Mouse (Mus musculus): Measurements from ENCODE around the gene Prpf38b. TPM values are rescaled to one million over a fixed set of nuclear protein-coding genes. Genes with fewer than 3 reads are reported as not detected.

Gene Prpf38b
- polyA plus RNA-seq (2016; fragmentation: Nextera tagmentation; extraction: Ambion mirVana) = 58.1 and 59.1 TPM in 2 replicates

DNA sequence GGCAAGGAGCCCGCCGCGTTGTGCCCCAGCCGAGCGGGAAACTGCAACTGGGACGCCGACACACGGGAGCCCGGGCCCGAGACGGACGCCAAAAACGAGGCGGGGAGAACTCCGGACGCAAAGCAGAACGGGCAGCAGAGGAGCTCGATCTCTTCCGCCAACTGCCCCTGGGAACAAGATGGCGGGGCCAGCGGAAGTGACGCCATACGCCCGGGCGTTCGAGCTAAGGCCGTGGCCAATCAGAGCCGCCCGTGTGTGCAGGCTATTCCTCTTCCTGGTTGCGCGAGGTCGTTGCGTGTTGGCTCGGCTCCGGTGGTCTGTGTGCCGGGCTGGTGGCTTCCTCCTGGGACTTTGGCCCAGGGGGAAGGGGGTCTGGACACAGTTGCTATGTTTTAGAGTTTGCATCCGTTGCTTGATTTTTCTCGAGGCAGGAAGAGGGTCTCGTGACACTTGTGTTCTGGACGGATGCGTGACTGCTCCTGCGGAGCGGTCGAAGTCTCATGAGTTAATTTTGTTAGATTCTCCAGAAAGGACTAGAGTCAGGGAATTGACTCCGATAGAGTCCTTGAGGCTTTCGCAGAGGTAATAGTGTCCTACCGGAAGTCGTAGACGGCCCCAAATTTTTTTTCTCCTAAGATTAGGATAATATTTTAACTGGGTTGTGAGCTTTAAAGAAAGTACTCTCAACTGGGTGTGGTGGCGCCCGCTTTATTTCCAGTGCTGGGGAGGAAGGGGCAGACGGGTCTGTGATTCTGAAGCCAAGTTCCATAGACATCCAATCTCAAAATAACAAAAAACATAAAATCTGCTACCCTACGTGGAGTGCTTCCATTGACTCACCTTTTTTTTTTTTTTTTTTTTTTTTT, at the start of gene Prpf38b:
Prpf38b (minus strand) TSS at position 180 of the 866 bp plus-strand sequence.
- no peaks in the 10 kb centered on the region for H3K9me3 ChIP-seq (replicated peaks)
- peak within 1 kb of the TSS; percentile 95 for H3K27ac ChIP-seq
- peak within 1 kb of the TSS; percentile 96 for H3K4me3 ChIP-seq
- peak within 1 kb of the TSS; percentile 88 for H3K4me2 ChIP-seq
- peaks cover 40% of the 10 kb centered on the region for H3K4me1 ChIP-seq
- H3K9ac ChIP-seq = peak within 1 kb of the TSS; percentile 96
- H3K36me3 ChIP-seq = peaks cover 22% of the 10 kb centered on the region
- under 1% methylated on average over 53 of the region's 53 CpGs for WGBS (ENCODE audit: insufficient replicate concordance)
- peak; percentile 97 for ATAC-seq
- no peaks in the 10 kb centered on the region for H3K27me3 ChIP-seq (replicated peaks)

DNA sequence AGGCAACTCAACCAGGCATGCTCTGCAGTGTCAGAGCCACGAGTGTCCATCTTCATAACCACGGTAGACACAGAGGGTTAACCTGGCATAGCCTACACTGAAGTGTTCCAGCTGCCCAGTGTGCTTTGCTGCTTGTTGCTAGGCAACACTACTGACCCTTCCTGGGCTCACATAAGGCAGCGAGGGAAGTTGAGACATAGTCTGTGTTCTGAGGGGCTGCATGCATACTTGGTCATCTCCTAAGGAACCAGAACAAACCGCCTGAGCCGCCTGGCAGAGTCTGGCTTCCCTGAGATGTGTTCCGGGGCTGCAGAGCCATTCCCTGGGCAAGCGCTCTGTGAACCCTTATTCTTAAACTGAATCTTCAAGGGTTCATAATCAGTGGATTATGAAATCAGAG, 49.7 kb upstream of the Prpf38b start:
- Histone ChIP-seq H3K4me2 (no peak overlapping the region), H3K9me3 (replicated peaks) (no peaks in the 10 kb centered on the region), H3K4me1 (no peaks in the 10 kb centered on the region; the same call in 1 of the 2 replicates), H3K9ac (no peak overlapping the region), H3K27ac (no peak overlapping the region), H3K36me3 (no peaks in the 10 kb centered on the region), H3K4me3 (no peak overlapping the region), H3K27me3 (replicated peaks) (no peaks in the 10 kb centered on the region)
- 51% methylated on average over 7 of the region's 7 CpGs for WGBS (ENCODE audit: insufficient replicate concordance)
- no peak for ATAC-seq

DNA sequence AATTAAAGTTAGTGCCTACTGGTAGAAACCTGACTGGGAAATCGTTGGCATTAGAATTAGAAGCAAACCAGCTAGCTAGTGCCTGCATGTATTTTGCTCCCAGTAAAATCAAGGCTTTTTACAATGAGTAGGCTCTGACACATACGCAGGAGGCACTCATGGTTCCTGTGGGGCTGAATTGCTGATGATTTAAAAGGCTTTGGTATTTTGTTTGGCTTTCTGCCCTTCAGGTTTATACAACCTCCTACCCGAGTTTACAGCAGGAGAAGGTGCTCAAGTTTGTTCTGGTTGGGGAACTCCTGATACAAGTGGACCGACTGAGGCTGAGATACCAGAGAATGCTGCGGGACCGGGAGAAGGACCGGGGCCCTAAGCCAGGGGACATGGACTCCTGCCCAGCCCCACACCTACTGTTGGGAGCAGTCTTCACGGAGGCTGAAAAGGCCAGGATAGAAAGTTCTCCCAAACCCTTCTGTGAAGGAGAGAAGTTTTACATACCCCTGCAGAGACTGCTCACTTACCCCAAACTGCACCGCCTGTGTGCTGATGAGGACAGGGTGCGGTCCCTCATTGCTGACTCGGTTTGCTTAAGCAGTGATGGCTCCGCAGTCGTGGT, 48.3 kb upstream of the Prpf38b start:
- Histone ChIP-seq H3K4me2 (no peak overlapping the region), H3K36me3 (no peaks in the 10 kb centered on the region), H3K27me3 (replicated peaks) (no peaks in the 10 kb centered on the region), H3K9me3 (replicated peaks) (no peaks in the 10 kb centered on the region), H3K4me1 (no peaks in the 10 kb centered on the region; the same call in 1 of the 2 replicates), H3K9ac (no peak overlapping the region), H3K27ac (no peak overlapping the region), H3K4me3 (no peak overlapping the region)
- 67% methylated on average over 13 of the region's 13 CpGs for WGBS (ENCODE audit: insufficient replicate concordance)
- ATAC-seq = no peak

DNA sequence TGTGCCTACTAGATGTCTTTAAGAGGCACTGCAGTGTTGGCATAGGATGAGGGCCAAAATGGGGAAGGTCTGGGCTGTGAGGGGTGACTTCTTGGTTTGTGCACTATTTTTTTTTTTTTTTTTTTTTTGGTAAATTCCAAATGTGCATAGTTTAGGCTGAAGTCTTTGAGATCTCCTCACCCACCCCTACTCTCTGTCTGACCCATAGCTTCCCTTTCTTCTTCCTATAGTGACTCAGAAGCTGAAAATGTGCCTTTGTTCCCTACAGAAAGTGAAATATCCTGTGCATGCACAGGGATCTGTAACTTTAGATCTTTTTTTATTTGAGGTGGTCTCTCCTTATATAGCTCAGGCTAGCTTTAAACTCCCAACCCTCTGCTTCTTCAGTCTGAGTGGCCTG, 46.4 kb upstream of the Prpf38b start:
- Histone ChIP-seq H3K9me3 (replicated peaks) (no peaks in the 10 kb centered on the region), H3K4me2 (no peak overlapping the region), H3K4me3 (no peak overlapping the region), H3K36me3 (no peaks in the 10 kb centered on the region), H3K9ac (no peak overlapping the region), H3K27ac (no peak overlapping the region), H3K4me1 (no peaks in the 10 kb centered on the region; the same call in 1 of the 2 replicates), H3K27me3 (replicated peaks) (no peaks in the 10 kb centered on the region)
- ATAC-seq = no peak

DNA sequence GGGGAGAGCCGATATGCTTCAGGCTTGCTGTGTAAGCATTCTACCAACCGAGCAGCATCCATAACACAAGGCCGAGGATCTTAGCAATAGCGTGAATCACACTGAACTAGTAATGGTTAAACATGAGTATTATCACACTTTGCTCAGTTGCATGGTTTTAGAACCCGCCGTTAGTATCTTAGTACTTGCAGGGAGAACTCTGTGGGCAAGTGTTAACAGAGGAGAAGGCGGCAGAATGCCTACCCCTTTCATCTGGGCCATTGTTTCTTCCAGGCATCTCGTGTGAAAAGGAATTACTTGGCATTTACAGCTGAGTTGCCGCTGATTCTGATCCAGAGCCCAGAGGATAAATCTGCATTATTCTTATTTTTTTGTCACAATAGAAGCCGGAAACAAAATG, 29.5 kb upstream of the Prpf38b start:
- Histone ChIP-seq H3K27ac (no peak overlapping the region), H3K36me3 (no peaks in the 10 kb centered on the region), H3K9me3 (replicated peaks) (no peaks in the 10 kb centered on the region), H3K4me2 (no peak overlapping the region), H3K4me3 (no peak overlapping the region), H3K9ac (no peak overlapping the region), H3K27me3 (replicated peaks) (peaks cover 22% of the 10 kb centered on the region), H3K4me1 (peaks cover 6% of the 10 kb centered on the region)
- no peak for ATAC-seq
- 81% methylated on average over 10 of the region's 10 CpGs for WGBS (ENCODE audit: insufficient replicate concordance)

DNA sequence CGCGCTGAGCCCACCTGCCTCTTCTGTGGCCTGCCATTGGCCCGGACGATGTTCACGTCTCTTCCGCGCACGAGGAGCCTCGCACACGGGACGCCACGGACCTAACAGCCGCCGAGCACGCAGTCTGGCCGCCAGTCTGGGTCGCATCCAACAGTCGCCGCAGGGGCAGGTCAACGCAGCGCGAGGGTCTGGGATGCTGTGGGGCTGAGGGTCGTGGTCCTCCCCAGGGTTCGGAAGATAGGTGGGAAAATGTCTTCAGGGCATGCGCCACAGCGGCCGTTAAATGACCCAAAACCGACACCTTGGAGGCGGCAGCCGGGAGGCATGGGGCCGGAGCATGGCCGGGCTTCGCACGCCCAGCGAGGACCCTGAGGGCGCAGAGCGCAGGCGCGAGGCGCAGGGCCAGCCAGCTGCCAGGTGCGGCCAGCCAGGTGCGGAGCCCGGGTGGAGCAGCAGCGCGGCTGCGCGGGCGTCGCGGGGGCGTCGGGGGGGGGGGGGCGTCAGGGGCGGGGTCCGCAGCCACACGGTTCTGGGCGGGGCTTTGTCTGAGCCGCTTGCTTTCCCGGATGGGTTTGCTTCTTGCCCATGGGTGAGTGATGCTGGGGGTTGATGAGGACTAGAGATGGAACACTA, 28.6 kb upstream of the Prpf38b start, which contains the start of gene Gm9857:
Gm9857 (minus strand) TSS at position 445 of the 633 bp plus-strand sequence.
- Histone ChIP-seq H3K9me3 (replicated peaks) (no peaks in the 10 kb centered on the region), H3K27me3 (replicated peaks) (peaks cover 22% of the 10 kb centered on the region), H3K27ac (no peak within 1 kb of the TSS), H3K36me3 (no peaks in the 10 kb centered on the region), H3K4me2 (peak within 1 kb of the TSS; percentile 66), H3K4me1 (peaks cover 6% of the 10 kb centered on the region), H3K4me3 (peak within 1 kb of the TSS; percentile 33), H3K9ac (no peak within 1 kb of the TSS)
- WGBS (ENCODE audit: insufficient replicate concordance) = 49% methylated on average over 50 of the region's 59 CpGs
- ATAC-seq = peak; percentile 32; the same call in 1 of the 2 replicates

DNA sequence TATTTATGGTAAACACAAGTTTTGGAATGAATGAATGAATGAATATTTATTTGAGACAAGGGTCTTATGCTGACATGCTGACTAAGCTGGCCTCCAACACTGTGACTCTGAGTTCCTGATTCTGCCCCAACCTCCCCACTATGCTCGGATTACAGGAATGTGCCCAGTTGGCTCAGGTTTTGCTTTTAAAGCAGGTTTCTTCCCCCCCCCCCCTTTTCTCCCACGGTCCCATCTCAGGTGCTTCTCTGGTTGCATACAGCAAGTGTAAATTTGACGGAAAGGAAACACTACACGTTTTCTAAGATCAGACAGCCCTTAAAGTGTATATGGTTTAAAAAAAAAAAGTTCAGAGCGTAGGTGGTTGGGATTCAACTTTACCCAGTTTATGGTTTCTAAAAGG, 28.0 kb upstream of the Prpf38b start, which contains the start of gene Henmt1:
Henmt1 (plus strand) TSS at position 301 of the 400 bp plus-strand sequence.
- H3K4me3 ChIP-seq = peak within 1 kb of the TSS; percentile 33
- peaks cover 6% of the 10 kb centered on the region for H3K4me1 ChIP-seq
- WGBS (ENCODE audit: insufficient replicate concordance) = 73% methylated on average over 5 of the region's 5 CpGs
- H3K27me3 ChIP-seq (replicated peaks) = peaks cover 22% of the 10 kb centered on the region
- no peak within 1 kb of the TSS for H3K9ac ChIP-seq
- H3K9me3 ChIP-seq (replicated peaks) = no peaks in the 10 kb centered on the region
- H3K4me2 ChIP-seq = peak within 1 kb of the TSS; percentile 66
- no peaks in the 10 kb centered on the region for H3K36me3 ChIP-seq
- ATAC-seq = no peak
- H3K27ac ChIP-seq = no peak within 1 kb of the TSS

DNA sequence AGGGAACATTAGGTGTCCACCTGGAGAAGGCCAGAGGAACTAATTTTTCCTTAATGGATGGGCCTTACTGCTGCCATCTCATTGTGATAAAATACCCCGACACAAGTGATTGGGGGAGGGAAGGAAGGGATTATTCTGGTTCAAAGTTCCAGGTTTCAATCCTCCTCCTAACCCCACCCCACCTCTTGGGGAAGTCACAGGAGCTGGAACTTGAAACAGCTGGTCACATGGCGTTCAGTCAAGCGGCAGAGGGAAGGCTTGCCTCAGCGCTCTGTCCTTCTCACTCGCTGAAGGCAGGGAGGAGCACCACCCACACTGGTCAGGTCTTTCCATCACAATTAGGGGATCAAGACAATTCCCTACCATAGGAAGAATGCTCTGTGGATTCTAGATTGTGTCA, 27.2 kb upstream of the Prpf38b start:
- no peak for ATAC-seq
- peaks cover 22% of the 10 kb centered on the region for H3K27me3 ChIP-seq (replicated peaks)
- no peak overlapping the region for H3K4me3 ChIP-seq
- no peak overlapping the region for H3K4me2 ChIP-seq
- peaks cover 6% of the 10 kb centered on the region for H3K4me1 ChIP-seq
- H3K27ac ChIP-seq = no peak overlapping the region
- H3K9ac ChIP-seq = no peak overlapping the region
- WGBS (ENCODE audit: insufficient replicate concordance) = 85% methylated on average over 5 of the region's 5 CpGs
- H3K9me3 ChIP-seq (replicated peaks) = no peaks in the 10 kb centered on the region
- H3K36me3 ChIP-seq = no peaks in the 10 kb centered on the region

DNA sequence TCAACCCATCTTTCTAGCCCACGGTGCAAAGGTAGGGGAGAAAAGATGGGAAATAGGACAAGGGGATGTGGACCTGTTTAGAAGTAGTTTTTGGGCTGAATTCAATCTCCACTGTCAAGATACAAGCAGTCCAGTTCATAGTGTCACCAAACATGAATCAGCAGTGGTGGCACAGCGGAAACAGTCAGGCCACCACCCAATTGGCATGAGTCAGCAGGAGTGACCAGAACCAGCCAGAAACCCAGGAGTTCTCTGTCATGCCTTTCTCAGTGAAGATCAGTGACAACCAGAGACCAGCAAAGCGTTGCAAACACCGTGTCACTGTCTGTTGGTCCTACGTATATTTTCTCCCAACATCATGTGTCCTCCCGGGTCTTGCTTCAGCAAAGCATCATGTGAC, 22.0 kb upstream of the Prpf38b start:
- no peak for ATAC-seq
- H3K36me3 ChIP-seq = no peaks in the 10 kb centered on the region
- no peak overlapping the region for H3K4me3 ChIP-seq
- no peak overlapping the region for H3K27ac ChIP-seq
- H3K4me1 ChIP-seq = no peaks in the 10 kb centered on the region
- no peaks in the 10 kb centered on the region for H3K27me3 ChIP-seq (replicated peaks)
- no peaks in the 10 kb centered on the region for H3K9me3 ChIP-seq (replicated peaks)
- 78% methylated on average over 6 of the region's 6 CpGs for WGBS (ENCODE audit: insufficient replicate concordance)
- no peak overlapping the region for H3K4me2 ChIP-seq
- H3K9ac ChIP-seq = no peak overlapping the region

DNA sequence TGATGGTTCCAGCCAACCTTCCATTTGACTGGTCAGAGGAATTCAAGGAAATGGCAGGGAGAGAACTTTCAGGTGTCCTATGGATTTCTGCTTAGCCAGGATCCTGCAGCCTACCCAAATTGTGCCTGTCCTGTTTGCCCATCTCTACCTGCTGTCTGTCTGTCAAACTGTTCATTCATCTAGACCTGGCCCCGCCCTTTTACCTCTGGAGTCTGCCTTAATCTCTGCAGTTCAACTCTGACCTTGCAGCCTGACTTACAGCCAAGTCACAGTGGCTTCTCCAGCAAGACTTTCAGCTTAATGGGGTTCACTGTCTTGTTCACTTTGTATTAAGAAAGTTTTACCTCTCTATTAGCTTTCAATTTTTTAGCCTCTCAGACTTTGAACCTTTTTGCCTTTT, 14.8 kb upstream of the Prpf38b start:
- Histone ChIP-seq H3K4me2 (no peak overlapping the region), H3K36me3 (no peaks in the 10 kb centered on the region), H3K27me3 (replicated peaks) (no peaks in the 10 kb centered on the region), H3K9me3 (replicated peaks) (no peaks in the 10 kb centered on the region), H3K27ac (no peak overlapping the region), H3K4me3 (no peak overlapping the region), H3K4me1 (peaks cover 20% of the 10 kb centered on the region), H3K9ac (no peak overlapping the region)
- no peak for ATAC-seq
- 73% methylated on average over 1 of the region's 1 CpGs for WGBS (ENCODE audit: insufficient replicate concordance)

DNA sequence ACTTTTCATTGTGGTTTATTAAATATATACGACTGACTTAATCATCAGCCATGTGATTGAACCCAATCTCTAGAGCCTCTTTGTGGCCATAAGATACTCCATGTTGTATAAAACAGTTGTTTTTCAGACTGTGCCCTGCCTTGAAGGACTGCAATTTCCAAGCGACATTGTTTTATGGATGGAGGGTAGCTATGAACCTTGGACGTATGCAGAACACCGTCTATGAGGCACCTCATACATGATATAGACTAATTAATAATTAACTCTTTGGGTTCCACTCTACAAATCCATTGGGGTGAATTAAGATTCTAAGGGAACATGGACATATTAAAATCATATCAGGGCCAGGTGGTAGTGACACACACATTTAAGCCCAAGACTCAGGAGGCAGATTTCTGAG, 14.2 kb upstream of the Prpf38b start:
- Histone ChIP-seq H3K27ac (no peak overlapping the region), H3K27me3 (replicated peaks) (no peaks in the 10 kb centered on the region), H3K9ac (no peak overlapping the region), H3K4me1 (peaks cover 26% of the 10 kb centered on the region), H3K4me3 (no peak overlapping the region), H3K4me2 (no peak overlapping the region), H3K9me3 (replicated peaks) (no peaks in the 10 kb centered on the region), H3K36me3 (no peaks in the 10 kb centered on the region)
- WGBS (ENCODE audit: insufficient replicate concordance) = 76% methylated on average over 4 of the region's 4 CpGs
- ATAC-seq = no peak

DNA sequence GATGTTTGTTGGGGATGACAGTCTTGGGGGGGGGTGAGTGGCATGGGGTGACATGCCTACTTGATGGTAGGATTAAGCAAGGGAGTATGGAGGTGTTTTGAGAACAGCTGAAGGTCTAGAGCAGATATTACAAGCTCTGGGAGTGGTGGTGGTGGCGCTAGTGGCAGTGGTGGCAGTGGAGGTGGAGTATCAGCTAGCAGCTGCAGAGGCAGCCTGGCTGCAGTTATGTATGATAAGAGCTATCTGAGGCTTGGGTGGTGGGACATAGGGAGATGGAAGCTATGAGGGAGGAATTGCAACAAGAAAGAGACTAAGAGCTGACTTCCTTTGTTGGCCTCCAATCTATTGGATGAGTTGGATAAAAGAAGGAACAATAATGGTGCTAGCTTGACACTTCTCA, 10.3 kb upstream of the Prpf38b start:
- 26% methylated on average over 1 of the region's 1 CpGs for WGBS (ENCODE audit: insufficient replicate concordance)
- H3K9ac ChIP-seq = no peak overlapping the region
- H3K4me1 ChIP-seq = peaks cover 47% of the 10 kb centered on the region
- no peak overlapping the region for H3K4me3 ChIP-seq
- no peaks in the 10 kb centered on the region for H3K27me3 ChIP-seq (replicated peaks)
- H3K36me3 ChIP-seq = no peaks in the 10 kb centered on the region
- no peaks in the 10 kb centered on the region for H3K9me3 ChIP-seq (replicated peaks)
- peak overlapping the region; percentile 28 for H3K4me2 ChIP-seq
- ATAC-seq = peak; percentile 98
- peak overlapping the region; percentile 74 for H3K27ac ChIP-seq

Data from liver, embryonic 12.5 days (tissue).